Mouse (Mus musculus) megakaryocyte-erythroid progenitor cell, adult 5-6 weeks (primary cell): ENCODE measurements around the gene H2-Ab1. TPM values are rescaled to one million over a fixed set of nuclear protein-coding genes. Genes with fewer than 3 reads are reported as not detected.
"Not testable (repeated sequence)": the region's sequence is repeated elsewhere in the genome, so short reads cannot be mapped to it uniquely, and the experiment has no call there.

Source experiments
- ATAC-seq: replicated peaks from 2 replicates; pipeline ENCODE4 v1.8.0; 2016; ENCODE audit warnings: mild to moderate bottlenecking, inconsistent platforms; ENCODE audit not compliant: severe bottlenecking, poor library complexity, low FRiP score, low TSS enrichment
- total RNA-seq, 2 experiments: library from RNA; stranded (forward) in 1 of 2; stranded (reverse) in 1 of 2; fragments of 200-1000, 215-1000 nt in 1 of 2; fragments of >200 nt in 1 of 2; fragmentation: Nextera tagmentation in 1 of 2; gene quantifications; 2 replicates each; pipeline ENCODE4 v1.2.3; 2014 to 2017

Gene H2-Ab1
- total RNA-seq (2014; fragmentation: Nextera tagmentation): 20.3 and 24.1 TPM in 2 replicates
- 68.7 and 80.9 TPM in 2 replicates for total RNA-seq (2017)

DNA sequence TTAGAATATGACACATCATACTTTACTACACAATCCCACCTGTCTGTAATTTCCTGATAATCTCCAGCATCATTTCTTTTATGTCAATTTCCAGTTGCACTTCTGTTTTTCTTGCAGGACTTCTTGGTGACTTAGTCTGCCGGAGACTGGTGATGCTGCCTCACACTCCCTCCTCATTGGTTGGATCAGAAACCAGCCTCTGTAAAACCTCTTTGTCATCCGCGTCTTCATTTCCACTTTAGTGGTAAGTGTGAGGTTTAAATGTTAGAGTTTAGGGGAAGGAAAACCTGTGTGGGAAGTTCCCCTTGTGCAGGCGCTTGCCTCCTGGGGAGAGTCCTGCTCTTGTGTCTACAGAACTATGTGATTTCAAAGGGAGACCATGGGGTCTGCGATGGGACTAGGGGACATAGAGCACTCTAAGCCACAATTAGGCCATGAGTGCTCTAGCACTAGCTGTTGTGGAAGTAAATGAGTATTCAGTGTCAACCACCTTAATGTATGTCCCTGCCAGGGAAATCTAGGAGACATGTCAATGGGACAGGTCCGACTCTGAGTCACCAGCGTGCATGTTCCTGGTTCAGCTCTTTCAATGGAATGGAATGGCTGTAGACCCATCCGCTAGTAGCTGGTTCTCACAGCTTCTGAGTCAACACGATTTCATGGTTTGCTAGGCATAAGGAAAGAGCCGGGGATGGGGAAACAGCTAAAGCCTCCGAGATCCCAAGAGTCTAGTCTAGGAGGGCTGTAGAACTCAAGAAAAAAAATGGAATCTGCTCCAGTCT lies at the start of gene H2-Ab1:
H2-Ab1 (plus strand) TSS at position 96 of the 782 bp plus-strand sequence.
- ATAC-seq: peak; percentile 76

- no peak for ATAC-seq
Observed at GRCm38 (mm10) chr17:34207866-34208265, 49.6 kb upstream of the H2-Ab1 start.

- no peak for ATAC-seq
Observed at GRCm38 (mm10) chr17:34208421-34208820, 49.1 kb upstream of the H2-Ab1 start.

- no peak for ATAC-seq
Observed at GRCm38 (mm10) chr17:34209680-34210079, 47.8 kb upstream of the H2-Ab1 start.

DNA sequence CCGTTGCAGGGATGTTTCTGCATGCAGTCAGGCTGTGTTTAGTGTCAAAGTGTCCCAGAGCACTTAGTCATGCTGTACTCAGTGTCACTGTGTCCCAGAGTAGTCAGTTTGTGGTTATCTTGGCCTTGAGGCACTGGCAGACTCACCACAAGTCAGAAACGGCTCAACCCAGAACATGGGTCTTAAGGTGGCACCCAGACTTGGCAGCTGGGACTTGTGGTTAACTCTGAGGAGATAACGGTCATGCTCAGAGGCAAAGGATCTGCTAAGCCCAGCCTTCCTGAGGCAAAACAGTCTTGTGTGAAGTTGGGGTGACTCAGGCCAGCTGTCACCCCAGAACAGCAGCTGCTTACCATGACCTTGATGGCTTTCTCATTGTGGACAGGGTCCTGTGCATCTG lies 46.9 kb upstream of the H2-Ab1 start:
- peak; percentile 89 for ATAC-seq

GRCm38 (mm10) chr17:34211746-34212365 lies 45.6 kb upstream of the H2-Ab1 start:
- no peak for ATAC-seq

DNA sequence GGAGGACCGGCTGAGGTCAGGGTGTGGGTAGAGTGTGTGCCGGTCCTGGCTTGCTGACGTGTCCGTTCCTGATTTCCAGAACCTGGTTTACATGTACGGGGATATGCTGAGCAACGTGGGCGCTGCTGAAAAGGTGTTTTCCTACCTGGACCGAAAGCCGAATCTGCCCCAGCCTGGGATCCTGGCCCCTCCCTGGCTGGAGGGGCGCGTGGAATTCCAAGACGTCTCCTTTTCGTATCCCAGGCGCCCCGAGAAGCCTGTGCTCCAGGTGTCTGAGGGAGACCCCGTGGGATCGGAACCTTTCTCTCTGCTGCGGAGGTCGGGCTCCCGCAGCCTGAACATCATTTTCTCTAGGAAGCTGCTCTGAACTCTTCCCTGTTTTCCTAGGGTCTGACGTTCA lies 43.6 kb upstream of the H2-Ab1 start:
- ATAC-seq: no peak

GRCm38 (mm10) chr17:34215176-34215575 lies 42.3 kb upstream of the H2-Ab1 start:
- ATAC-seq: no peak

DNA sequence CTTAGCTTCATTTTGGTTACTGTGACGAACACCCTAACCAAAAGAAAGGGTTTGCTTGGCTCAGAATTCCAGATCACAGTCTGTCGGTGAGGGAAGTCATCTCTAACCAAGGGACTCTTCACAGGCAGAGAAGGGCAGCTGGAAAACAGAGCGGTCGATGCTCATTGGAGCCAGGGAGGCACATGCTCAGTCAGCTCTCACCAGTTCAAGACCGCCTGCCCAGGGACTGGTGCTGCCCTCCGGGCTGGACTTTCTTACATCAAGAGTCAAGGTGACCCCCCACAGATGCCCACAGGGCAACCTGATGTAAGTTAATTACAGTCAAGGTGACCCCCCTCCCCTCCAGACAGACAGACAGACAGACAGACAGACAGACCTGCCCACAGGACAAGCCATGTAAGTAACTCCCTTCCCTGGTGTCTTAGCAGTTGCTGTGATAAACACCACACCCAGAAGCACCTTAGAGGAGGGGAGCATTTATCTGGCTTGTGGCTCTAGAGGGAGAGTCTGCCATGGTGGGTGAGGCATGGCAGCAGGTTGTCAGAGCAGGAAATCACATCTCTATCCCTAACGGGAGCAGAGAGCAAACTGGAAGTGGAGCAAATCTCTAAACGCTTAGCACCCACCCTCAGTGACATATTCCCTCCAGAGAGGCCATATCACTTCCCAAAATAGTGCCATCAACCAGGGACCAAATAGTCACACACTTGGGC lies 40.1 kb upstream of the H2-Ab1 start:
- ATAC-seq: peak; percentile 47; the same call in 1 of the 2 replicates

GRCm38 (mm10) chr17:34217986-34218385 lies 39.5 kb upstream of the H2-Ab1 start:
- ATAC-seq: no peak

DNA sequence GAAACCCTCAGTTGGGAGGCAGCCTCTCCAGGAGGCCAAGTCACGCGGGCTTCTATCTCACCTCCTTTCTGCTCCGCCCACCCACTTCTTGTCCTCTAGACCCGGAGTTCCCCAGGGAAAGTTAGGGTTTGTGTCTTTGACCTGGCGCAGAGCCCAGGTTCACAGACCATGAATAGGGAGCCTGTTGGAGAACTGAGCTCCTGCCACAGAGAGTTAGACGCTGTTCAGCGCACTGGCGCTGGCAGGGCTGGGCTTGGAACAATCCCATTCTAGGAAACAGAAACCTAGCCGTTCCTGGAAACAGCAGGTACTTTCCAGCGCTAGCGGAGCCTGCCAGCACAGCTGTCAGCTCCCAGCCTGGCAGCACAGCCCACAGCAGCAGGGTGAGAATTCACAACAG lies 38.8 kb upstream of the H2-Ab1 start:
- peak; percentile 14; the same call in 1 of the 2 replicates for ATAC-seq

GRCm38 (mm10) chr17:34219096-34219495 lies 38.4 kb upstream of the H2-Ab1 start:
- ATAC-seq: not testable (repeated sequence)

GRCm38 (mm10) chr17:34219801-34220200 lies 37.7 kb upstream of the H2-Ab1 start:
- ATAC-seq: not testable (repeated sequence)

GRCm38 (mm10) chr17:34220401-34220800 lies 37.1 kb upstream of the H2-Ab1 start:
- not testable (repeated sequence) for ATAC-seq

- ATAC-seq: no peak
Observed at GRCm38 (mm10) chr17:34224816-34225215, 32.7 kb upstream of the H2-Ab1 start.

GRCm38 (mm10) chr17:34225426-34225825 lies 32.1 kb upstream of the H2-Ab1 start:
- ATAC-seq: no peak

- ATAC-seq: not testable (repeated sequence)
Observed at GRCm38 (mm10) chr17:34225911-34226310, 31.6 kb upstream of the H2-Ab1 start.

- ATAC-seq: not testable (repeated sequence)
Observed at GRCm38 (mm10) chr17:34230971-34231370, 26.5 kb upstream of the H2-Ab1 start.

DNA sequence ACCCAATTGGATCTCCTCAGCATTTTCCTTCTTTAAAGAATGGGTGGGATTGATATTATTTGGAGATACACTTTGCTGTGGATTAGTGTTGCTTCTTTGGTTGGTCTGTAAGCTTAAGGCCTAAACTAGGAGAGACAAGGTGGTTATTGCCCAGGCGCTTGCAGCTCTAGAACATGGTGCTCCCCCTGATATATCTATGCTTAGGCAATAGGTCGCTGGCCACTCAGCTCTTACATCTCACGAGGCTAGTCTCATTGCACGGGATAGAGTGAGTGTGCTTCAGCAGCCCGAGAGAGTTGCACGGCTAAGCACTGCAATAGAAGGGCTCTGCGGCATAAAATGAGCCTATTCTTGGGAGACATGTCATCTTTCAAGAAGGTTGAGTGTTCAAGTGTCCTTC lies 25.5 kb upstream of the H2-Ab1 start:
- ATAC-seq: not testable (repeated sequence)

DNA sequence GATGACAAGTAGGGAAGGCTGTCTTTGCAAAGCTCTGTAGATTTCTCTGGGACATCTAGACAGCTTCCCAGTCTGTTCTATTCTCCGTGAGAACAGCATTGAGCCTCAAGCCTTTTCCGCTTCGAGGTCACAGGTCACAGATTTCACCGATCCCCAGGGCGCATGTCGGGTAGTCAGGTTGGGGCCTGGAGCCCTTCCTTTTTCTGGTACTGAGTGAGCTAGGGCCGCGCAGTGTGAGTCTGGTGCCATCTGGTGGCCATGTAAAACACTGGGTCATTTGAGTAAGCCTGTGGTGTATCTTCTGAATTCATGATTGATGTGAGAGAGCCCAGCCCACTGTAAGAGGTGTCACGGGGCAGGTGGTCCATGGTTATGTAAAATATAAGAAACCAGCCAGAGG lies 22.6 kb upstream of the H2-Ab1 start:
- peak; percentile 90 for ATAC-seq
